Mouse (Mus musculus) MEL (cell line): ENCODE measurements around the gene Rcc1.

ENCODE experiments used
- CHD1 ChIP-seq: IDR thresholded peaks from 2 replicates; pipeline ENCODE4 v1.6.1; 2012; ENCODE audit warnings: low read depth, mild to moderate bottlenecking, inconsistent platforms, low read length, improper control_type of control experiment
- CTCF ChIP-seq, 3 experiments: IDR thresholded peaks in 2 of 3; conservative IDR thresholded peaks in 1 of 3; 2 replicates each; pipeline ENCODE4 v1.5.1; 2011 to 2012; ENCODE audit warnings: low read length in 3 of 3, low read depth in 2 of 3, mild to moderate bottlenecking in 2 of 3, improper control_type of control experiment in 1 of 3, inconsistent platforms in 1 of 3, mixed read lengths in 1 of 3, moderate library complexity in 1 of 3; ENCODE audit not compliant: control insufficient read depth in 1 of 3, insufficient read depth in 1 of 3, poor library complexity in 1 of 3, severe bottlenecking in 1 of 3
- ELF1 ChIP-seq: IDR thresholded peaks from 2 replicates; pipeline ENCODE4 v1.6.1; 2014; ENCODE audit warnings: low read depth, mild to moderate bottlenecking, inconsistent platforms, low read length, improper control_type of control experiment, moderate library complexity
- EP300 ChIP-seq, 2 experiments: IDR thresholded peaks; 2 replicates each; pipeline ENCODE4 v1.6.1; 2011; ENCODE audit warnings: improper control_type of control experiment in 2 of 2, low read length in 2 of 2, low read depth in 1 of 2, mild to moderate bottlenecking in 1 of 2
- MAX ChIP-seq: IDR thresholded peaks from 2 replicates; pipeline ENCODE4 v1.6.1; 2011; ENCODE audit warnings: low read length, improper control_type of control experiment
- RCOR1 ChIP-seq: IDR thresholded peaks from 2 replicates; pipeline ENCODE4 v1.6.1; 2012; ENCODE audit warnings: low read depth, mild to moderate bottlenecking, inconsistent platforms, low read length, improper control_type of control experiment
- SMC3 ChIP-seq: IDR thresholded peaks from 2 replicates; pipeline ENCODE4 v1.6.1; 2011; ENCODE audit warnings: low read depth, low read length, improper control_type of control experiment
- USF2 ChIP-seq, 2 experiments: IDR thresholded peaks; 2 replicates each; pipeline ENCODE4 v1.6.1; 2011 to 2012; ENCODE audit warnings: improper control_type of control experiment in 2 of 2, low read length in 2 of 2, borderline replicate concordance in 1 of 2, inconsistent platforms in 1 of 2, low read depth in 1 of 2, mild to moderate bottlenecking in 1 of 2; ENCODE audit not compliant: insufficient read depth in 1 of 2
- ZC3H11A ChIP-seq: IDR thresholded peaks from 2 replicates; pipeline ENCODE4 v1.6.1; 2012; ENCODE audit warnings: low read depth, mild to moderate bottlenecking, inconsistent platforms, low read length, improper control_type of control experiment

GRCm38 (mm10) chr4:132295696-132296390 is 57.6 kb downstream of the Rcc1 start:
- peak; percentile 33 to 47 (median 40); a peak in 4 of 6 replicates for TF ChIP-seq CTCF (IDR thresholded peaks at IDR 0.05 in 2 of 3, conservative IDR thresholded peaks at IDR 0.05 in 1 of 3; ENCODE audit: control insufficient read depth in 1 of 3, insufficient read depth in 1 of 3, low read depth in 2 of 3, low read length in 3 of 3, poor library complexity in 1 of 3, severe bottlenecking in 1 of 3)
- no peak for TF ChIP-seq EP300 (IDR thresholded peaks at IDR 0.05; ENCODE audit: low read depth in 1 of 2, low read length in 2 of 2)
- TF ChIP-seq SMC3, result peak; percentile 47
- TF ChIP-seq USF2 (IDR thresholded peaks at IDR 0.05; ENCODE audit: borderline replicate concordance in 1 of 2, insufficient read depth in 1 of 2, low read depth in 1 of 2, low read length in 2 of 2), result no peak
- TF ChIP-seq ZC3H11A, result no peak
- TF ChIP-seq MAX, result no peak
- no peak for TF ChIP-seq CHD1
- TF ChIP-seq ELF1, result no peak
- TF ChIP-seq RCOR1, result no peak
